Mouse (Mus musculus): ENCODE results near the gene Syn3.
A peak's percentile ranks its signal among the peaks of the same experiment; 100 is the strongest.

Gene Syn3

GRCm38 (mm10) chr10:86218984-86219383 is 279.7 kb downstream of the Syn3 start:
- DNase-seq (ENCODE audit: low read depth, low spot score) = no peak

DNA sequence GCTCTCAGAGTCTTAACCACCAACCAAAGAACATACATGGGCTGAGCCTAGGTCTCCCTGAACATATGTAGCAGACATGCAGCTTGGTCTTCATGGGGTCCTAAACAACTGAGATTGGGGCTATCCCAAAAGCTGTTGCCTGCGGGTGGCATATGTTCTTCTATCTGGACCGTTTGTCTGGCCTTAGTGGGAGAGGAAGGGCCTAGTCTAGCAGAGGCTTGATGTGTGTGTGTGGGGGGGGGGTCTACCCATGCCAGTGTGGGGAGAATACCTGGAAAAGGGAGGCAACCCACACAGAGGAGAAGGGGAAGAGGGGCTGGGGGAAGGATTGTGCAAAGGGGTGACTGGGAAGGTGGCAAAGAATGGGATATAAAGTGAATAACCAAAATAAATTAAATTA is 281.9 kb downstream of the Syn3 start:
- DNase-seq (ENCODE audit: low read depth, low spot score) = no peak

GRCm38 (mm10) chr10:86212062-86212461 is 286.6 kb downstream of the Syn3 start:
- no peak for DNase-seq (ENCODE audit: low read depth, low spot score)

GRCm38 (mm10) chr10:86203915-86204314 is 294.8 kb downstream of the Syn3 start:
- no peak for DNase-seq (ENCODE audit: low read depth, low spot score)

DNA sequence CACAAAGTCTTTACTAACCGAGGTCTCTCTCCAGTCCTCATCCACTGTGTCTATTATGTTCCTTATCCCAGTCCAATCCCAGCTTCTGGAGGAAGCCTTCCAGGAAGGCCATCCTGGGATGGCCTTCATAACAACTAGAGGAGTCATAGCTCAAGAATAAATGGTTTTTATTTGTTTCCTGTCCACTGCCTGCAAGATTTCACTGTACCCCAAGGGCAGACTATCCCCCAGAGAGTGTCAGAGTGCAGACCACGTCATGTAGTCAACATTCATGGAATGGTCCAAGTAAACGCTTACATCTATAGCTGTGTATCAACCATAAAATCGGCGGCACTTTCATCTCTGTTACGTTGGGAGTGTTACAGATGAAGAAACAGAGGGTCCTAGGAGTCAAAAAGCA is 295.5 kb downstream of the Syn3 start:
- no peak for DNase-seq (ENCODE audit: low read depth, low spot score)

DNA sequence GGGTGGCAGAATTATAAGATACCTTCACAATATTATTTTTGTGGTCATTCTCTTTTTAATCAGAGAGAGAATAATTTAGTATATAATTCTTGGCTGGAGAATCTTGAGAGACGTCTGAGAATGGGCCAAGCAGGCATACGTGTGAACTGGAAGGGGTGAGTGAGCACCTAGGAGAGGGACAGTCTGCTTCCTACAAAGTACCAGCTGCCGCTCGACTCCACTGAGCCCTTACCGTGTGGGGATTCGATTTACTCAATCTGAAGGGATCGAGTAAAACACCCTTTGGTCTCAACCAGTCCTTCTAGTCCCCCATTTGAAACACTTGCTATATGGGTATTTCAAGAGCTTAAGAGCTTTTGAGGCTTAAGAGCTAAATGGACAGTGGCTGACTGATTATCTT is 296.9 kb downstream of the Syn3 start:
- no peak for DNase-seq (ENCODE audit: low read depth, low spot score)

DNA sequence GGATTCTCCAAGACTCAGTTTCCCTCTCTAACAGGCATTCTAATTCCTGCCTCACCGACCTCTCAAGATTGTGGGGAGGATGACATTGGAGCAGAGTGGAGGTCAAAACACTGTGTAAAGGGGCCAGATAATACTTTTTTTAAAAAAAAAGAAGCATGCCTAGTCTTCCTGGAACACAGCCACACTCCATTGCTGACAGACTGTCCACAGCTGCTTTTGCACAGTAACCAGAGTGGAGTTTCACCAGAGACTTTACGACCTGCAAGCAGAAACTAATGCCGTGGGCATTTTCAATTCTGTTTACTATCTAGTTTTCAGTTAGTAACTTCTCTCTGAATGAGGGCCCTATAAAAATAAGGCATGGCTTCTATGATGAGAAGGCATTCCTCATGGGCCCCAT is 297.7 kb downstream of the Syn3 start:
- no peak for DNase-seq (ENCODE audit: low read depth, low spot score)

DNA sequence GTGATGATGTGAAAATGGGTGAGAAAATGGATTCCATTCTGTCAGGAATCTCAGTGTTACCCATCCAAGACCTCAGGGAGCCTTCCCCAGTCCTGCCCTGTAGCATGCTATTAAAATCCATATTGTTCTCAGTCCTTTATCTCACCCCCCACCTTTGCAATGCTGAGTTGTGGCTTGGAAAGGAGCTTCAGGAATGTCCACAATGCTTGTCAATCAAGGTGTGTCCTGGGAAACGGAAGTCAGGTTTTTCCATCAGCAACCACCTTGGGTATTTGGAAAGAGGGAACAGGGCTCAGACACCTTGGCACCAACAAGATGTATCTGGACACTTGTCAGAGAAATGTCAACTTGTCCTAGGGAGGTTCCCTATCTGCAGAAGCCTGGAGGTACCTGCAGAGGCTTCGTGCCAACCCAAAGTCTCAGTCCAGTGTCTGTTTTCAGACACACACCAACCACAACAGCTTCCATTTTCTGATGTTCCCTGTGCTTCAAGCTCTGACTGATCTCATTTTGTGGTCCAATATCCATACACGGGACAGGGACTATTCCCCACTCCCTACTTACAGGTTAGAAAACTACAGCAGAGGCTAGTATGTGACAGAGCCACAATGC is 302.2 kb downstream of the Syn3 start:
- DNase-seq (ENCODE audit: low read depth, low spot score) = no peak

- no peak for DNase-seq (ENCODE audit: low read depth, low spot score)
These were observed 304.0 kb downstream of the Syn3 start for GRCm38 (mm10) chr10:86194722-86195121.

DNA sequence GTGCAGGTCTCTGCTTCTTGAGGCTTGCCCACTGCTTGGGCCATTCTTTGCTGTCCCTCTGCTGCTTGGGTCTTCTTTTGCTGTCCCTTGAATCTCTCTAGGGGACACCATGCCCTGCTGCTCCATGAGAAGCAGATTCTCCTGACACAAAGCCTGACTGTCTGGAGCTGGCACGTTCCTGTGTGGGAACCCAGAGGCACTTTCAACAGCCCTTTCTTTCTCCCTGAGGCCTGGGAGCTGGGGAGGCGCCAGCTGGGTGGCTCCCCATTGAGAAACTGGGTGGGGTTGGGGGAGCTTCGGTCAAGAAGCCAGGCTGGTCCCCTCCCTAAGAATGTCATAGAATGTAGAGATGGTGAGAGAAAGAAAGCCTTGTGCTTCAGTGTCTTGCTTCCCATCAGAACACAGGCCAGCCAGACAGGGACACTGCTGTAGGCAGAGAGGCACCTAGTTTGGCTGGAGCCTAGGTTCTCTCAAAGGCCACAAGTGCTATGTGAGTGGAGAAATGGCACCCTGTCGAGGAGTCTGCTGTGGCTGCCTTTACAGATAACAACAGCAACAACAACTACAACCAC is 304.7 kb downstream of the Syn3 start:
- no peak for DNase-seq (ENCODE audit: low read depth, low spot score)

DNA sequence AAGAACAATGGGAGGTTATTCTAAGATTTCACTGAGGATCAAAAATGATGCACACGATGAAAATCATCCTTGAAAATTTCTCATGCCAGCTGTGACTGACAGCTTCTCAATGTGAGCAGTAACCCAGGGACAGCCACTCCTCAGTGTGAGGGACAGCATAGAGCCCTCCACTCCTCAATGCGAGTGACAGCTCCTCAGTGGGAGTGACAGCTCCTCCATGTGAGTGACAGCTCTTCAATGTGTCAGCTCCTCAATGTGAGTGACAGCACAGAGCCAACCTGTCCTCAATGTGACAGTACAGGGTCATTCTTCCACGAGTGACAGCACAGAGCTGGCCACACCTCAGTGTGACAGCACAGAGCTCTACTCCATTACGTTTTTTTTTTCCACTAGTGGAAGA is 310.1 kb downstream of the Syn3 start:
- no peak for DNase-seq (ENCODE audit: low read depth, low spot score)

GRCm38 (mm10) chr10:86187881-86188280 is 310.8 kb downstream of the Syn3 start:
- DNase-seq (ENCODE audit: low read depth, low spot score) = no peak

DNA sequence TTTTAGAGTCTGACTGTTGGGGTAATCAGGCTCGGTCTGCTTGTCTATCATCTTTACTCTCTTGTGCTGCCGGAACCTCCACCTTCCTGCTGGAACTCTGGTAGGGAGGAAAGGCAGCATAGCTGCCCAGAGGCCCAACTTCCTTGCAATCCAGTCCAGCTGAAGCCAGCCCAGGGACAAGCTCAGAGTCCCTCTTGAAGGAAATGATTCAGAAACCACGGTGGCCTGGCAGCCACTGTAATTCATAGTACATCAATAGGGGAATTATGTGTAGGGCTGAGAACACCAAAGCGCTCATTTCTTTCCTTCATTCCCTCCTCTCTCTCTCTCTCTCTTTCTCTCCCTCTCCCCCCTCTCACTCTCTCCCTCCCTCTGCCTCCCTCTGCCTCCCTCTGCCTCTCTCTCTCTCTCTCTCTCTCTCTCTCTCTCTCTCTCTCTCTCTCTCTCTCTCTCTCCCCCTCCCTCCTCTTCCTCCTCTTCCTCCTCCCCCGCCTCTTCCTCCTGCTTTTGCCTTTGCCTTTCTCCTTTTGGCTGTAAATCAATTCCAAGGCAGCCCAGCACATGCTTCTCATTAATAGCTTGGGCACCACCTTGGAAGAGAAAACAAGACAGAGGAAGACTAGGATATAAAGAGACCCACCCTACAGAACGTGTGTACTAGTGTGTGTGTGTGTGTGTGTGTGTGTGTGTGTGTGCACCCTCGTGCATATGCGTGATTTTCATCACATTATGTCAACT is 315.4 kb downstream of the Syn3 start:
- peak; percentile 37 for DNase-seq (ENCODE audit: low read depth, low spot score)

- DNase-seq (ENCODE audit: low read depth, low spot score) = no peak
These were observed 316.4 kb downstream of the Syn3 start for GRCm38 (mm10) chr10:86182183-86182805.

DNA sequence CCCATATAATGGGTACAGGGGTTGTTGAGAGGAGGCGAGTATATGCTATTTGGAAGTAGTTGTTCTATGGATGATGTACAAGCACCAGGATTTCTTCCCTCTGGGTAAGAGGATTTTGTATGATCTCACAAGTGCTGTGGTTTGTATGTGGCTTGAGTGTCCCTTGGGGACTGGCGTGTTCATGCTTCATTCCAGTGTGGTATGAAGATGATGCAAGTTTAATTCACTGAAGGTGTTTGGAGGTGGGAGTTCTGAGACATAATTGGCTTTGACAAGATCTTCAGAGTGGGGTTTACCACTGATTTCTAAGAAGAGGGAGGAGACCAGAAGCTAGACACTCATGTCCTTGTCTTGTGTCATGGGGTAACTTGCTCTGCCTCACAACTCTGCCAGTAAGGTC is 322.3 kb downstream of the Syn3 start:
- DNase-seq (ENCODE audit: low read depth, low spot score) = no peak

DNA sequence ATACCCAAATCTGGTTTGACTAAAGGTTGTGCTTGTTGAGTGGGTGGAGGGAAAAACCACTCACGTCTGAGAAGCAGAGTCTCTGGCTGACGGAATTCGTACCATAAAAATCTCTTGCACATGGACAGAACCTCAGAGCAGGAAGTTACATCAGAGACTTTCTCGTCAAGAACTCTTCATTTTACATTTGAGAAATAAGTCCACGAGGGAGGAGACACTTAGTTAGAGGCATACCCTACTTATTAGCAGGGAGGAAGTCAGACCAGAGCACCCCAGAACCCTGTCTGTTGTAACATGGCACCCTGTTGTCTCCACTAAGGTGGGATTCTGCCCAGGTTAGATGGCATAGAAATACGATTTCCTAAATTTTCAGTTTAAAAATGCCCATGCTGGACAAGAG is 324.7 kb downstream of the Syn3 start:
- no peak for DNase-seq (ENCODE audit: low read depth, low spot score)

DNA sequence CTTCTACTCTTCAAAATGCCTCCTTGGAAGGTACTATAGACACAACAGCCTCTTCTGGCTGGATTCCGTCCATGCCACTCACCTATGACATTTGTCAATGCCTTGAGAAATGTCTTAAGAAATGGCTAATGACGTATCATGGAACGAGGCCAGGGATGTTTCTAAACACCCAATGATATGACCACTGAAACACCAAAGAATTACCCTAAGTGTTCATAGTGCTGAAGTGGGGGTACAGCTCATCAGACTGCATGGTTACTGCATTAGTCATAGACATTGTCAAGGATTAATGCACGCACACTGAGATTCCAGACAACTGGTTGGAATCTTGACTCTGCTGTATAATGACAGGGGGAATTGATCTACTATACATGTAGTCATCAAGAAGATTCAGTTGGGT is 325.4 kb downstream of the Syn3 start:
- no peak for DNase-seq (ENCODE audit: low read depth, low spot score)

GRCm38 (mm10) chr10:86171246-86171645 is 327.4 kb downstream of the Syn3 start:
- DNase-seq (ENCODE audit: low read depth, low spot score) = no peak

DNA sequence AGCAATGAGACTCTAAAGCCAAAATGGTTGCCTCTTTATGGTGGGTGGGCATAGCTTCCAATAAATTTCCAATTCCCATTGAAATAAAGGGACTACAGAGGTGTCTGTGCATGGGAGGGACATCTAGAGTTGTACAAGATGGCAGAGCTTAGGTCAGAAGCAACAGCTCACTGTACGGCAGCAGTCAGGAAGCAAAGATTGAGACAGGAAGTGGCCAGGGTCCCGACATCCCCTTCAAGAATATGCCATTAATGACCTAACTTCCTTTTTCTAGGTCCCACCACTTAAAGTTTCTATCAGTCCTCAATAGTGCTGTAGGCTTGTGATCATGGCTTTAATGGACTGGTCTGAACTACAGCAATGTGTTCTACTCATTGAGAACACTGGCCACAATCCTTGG is 330.6 kb downstream of the Syn3 start:
- DNase-seq (ENCODE audit: low read depth, low spot score) = no peak

DNA sequence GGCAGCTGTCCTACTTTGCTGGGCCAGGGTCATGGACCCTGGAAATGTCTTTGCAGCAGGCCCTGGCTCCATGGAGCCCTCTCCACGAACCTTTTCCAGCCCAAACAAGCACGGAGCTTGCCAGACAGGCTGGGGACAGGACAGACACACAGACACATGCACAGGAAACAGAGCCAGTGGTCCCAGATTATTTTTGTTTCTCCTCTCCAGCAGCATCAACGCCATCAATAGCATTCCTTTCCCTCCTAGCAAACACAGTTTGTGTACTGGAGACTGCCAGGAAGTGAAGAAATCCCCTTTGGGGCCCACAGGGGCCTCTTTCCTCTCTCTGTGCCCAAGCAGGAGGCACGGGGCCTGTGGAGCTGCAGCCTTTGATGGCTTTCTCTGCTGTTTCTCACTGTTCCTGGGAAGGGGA is 331.8 kb downstream of the Syn3 start:
- DNase-seq (ENCODE audit: low read depth, low spot score) = no peak

DNA sequence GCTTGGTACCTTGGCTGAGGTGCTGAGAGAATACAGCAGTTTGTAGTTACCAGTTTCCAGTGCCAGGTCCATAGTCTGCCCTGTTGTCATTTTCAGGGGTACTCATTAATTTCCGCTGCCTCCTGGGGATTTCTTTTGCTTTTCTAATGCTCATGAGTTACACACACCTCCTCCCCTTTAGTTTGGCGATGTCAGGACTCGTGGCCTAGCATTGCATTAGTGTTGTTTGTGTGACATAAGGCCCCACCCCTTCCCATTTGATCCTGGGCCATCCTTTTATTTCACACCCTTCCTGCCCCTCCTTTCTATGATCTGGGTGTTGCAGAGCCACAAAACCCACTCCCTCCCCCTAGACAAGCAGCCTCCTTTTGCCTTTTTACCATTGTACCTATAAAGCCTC is 334.6 kb downstream of the Syn3 start:
- DNase-seq (ENCODE audit: low read depth, low spot score) = no peak

- DNase-seq (ENCODE audit: low read depth, low spot score) = no peak
These were observed 336.9 kb downstream of the Syn3 start for GRCm38 (mm10) chr10:86161783-86162271.

All from mesoderm, embryonic 11.5 days (tissue).